Mouse (Mus musculus): ENCODE results near the gene Chrne.

GRCm38 (mm10) chr11:70652884-70653344 is 33.9 kb upstream of the Chrne start:
- TF ChIP-seq CTCF (IDR thresholded peaks at IDR 0.05; ENCODE audit: low read depth) (no peak), EP300 (optimal IDR thresholded peaks at IDR 0.05) (no peak)

Measured in stomach, postnatal 0 days (tissue).